Mouse (Mus musculus): ENCODE results near the gene Anks1.

The Anks1 gene

DNA sequence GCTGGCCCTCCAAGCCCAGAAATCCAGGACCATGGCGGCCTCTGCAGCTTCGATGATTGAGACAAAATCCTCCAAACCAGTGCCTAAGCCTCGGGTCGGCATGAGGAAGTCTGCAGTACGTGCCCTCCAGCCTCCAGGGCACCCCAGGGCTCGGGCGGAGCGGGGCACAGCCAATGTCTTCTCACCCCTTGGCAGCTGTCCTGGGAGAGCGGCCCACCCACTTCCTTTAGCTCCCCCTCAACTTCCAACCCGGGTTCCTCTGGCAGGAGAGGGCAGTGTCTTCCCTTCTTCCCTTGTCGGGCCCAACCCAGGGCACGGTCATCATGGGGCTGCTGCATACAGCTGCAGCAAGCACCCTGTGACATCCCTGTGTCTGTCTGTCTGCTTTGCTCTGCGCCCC lies 149.2 kb downstream of the Anks1 start:
- DNase-seq (ENCODE audit: low read depth), result no peak

DNA sequence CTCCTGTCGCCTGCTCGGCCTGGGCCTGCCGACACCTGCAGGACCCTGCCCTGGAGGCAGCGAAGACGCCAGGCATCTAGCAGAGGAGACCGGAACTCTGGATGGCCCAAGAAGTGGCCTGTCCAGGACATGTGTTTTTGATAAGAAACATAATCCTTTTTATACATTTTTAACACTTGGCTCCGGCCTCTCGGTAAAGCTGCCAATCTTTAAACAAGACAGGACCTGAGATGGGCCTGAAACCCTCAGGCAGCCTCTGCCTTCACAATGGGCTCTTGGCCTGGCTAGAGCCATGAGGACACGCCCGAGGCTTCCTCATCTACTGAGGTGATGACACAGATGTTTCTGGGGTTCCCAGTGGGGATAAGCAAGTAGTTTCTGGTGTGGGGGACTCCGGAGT lies 151.6 kb downstream of the Anks1 start:
- DNase-seq (ENCODE audit: low read depth), result no peak

DNA sequence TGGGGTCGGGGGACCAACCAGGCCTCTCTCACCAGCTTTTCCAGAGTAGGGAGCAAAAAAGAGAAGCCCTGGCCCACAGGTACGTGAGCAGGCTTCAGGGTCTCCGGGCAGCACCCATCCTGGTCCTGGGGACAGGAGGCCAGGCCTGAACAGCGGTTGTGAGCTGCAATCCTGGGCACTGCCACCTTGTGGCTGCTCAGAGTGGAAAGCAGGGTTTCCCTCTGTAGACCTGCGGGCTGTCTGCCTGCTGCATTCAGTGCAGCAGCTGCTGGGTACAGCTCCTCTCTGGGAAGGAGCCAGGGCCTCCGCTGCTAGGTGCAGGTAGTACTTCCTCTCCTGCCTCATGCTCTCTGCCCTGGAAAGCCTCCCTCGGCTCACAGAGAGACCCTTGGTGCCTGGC lies 152.4 kb downstream of the Anks1 start:
- DNase-seq (ENCODE audit: low read depth), result no peak

DNA sequence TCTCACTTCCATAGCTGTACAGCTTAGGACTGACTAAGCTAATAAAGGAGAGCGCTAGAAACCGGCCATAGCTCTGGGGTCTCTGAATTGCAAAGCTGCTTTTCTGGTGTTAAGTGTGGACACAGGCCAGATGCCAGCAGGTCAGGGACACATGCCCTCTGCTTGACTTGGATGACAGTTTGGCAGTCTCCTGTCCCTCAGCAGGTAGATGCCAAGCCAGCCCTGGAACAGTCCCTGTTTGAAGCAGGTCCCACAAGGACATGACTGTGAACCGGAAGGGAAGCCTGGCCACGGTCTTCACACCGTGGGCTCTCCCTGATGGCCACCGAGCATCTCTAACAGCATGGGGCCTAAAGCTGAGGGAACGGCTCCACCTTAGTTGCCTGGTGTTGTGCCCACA lies 153.6 kb downstream of the Anks1 start:
- no peak for DNase-seq (ENCODE audit: low read depth)

DNA sequence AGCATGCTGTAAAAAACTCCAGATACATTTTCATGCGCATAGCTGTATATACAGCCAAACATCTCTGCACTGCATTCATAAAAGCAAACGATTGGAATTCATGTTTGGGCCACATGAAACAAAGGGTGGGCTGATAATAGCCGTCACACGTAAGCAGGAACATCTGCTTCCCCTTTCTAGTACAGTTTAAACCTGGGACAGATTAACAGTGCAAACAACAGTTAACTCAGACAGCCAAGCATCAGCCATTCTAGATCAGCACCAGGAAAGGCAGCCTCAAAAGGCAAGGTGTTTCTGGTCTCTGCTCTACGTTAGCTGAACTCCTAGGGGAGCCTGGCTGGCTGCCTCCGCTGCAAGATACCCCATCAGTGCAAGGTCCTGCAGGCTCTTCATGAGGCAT lies 154.1 kb downstream of the Anks1 start:
- DNase-seq (ENCODE audit: low read depth), result no peak

DNA sequence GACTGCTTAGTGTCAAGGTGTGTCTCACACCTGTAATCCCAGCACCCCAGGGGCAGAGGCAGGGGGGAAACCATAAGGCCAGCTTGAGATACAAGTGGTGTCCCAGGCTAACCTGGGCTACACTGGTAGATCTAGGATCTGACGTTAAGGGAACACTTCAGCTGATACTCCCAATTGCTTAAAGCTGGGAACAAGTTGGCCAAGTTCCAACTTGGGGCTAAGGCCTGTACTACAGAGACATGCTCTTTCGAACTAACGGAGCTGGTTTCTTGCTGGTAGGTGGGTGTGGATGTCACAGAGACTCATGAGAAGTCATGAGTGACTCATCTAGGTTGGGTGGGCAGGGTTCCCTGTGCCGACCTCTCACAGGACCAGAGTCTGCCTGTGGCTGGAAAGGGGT lies 158.2 kb downstream of the Anks1 start:
- DNase-seq (ENCODE audit: low read depth), result no peak

DNA sequence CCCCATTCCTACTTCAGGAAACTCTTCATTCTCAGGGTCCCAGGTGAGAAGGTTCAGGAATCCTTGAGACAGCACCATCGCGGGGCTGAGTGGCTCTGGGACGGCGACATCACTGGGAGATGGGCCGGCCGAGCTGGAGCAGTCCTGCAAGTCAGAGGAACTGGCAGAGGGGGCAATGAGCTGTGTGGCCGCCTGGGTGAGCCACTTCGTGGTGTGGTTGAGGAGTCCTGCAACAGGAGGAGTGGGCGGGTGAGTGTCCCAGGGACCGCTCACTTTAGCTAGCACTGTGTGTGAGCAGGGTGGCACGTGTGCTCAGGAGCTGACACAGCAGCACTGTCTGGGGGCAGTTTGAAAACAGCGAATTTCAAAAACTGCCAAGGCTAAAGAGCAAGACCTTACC lies 160.3 kb downstream of the Anks1 start:
- no peak for DNase-seq (ENCODE audit: low read depth)

DNA sequence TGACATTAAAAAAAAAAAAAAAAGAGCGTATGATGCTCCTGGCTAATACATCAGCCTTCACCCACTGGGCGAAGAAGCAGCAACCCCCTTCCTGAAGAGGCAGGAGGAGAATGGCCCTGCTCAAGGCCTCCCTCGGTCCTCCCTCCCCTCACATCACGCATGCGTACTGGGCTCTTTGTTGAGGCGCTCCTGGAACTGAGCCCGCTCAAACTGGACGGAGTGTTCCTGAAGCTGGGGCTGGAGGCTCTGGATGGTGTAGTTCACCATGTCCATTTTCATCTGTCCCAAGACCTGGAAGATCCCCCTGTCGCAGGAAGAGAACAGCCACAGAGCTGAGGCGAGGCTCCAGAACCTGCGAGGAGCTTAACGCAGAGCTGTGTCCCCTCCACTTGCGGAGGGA lies 161.2 kb downstream of the Anks1 start:
- DNase-seq (ENCODE audit: low read depth), result no peak

DNA sequence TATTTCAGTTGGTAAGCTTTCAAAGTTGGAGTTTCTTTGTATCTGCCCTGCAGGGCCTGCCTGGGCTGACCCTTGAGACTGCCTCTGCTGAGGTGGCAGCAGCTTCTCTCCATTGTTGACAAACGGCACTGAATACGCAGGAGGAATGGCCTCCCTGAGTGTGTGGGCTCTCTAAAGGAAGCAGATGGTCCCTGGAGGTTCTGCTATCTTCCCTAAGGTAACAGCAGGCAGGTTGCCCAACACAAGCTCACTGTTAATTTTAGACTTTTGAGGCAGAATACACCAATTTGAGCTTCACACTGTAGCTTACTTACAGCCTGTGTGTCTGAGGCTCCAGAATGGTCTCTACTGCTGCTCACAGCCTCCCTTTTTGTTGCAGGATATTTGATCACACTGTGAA lies 163.6 kb downstream of the Anks1 start:
- DNase-seq (ENCODE audit: low read depth), result no peak

DNA sequence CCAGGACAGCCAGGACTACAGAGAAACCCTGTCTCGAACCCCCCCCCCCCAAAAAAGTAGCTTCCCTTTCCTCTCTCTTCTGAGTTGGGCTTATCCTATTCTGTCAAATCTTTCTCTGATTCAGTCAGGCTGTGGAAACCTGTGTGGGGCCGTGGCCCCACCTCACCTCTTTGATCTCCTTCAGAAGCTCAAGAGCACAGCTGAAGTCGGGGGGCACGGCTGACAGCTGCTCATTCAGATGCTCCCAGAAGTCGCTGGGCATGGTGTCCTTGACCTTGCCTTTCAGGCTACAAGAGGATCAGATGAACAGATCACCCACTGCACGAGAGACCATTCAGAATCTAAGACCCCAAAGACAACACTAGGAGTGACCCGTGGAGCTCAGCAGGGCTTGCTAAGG lies 165.4 kb downstream of the Anks1 start:
- DNase-seq (ENCODE audit: low read depth), result no peak

DNA sequence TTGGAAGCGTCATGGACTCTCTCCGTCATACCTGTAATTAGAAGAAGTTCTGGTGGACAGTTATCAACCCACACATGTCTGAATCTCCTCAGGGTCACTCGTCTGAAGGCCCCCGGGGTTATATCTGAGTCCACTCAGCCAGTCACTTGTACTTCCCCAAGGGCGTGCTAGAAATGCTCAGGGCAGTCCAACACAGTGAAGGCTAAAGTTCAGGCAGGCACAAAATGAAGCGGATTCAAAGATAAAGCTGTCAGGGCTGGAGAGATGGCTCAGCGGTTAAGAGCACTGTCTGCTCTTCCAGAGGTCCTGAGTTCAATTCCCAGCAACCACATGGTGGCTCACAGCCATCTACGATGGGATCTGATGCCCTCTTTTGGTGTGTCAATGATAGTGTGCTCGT lies 168.9 kb downstream of the Anks1 start:
- no peak for DNase-seq (ENCODE audit: low read depth)

DNA sequence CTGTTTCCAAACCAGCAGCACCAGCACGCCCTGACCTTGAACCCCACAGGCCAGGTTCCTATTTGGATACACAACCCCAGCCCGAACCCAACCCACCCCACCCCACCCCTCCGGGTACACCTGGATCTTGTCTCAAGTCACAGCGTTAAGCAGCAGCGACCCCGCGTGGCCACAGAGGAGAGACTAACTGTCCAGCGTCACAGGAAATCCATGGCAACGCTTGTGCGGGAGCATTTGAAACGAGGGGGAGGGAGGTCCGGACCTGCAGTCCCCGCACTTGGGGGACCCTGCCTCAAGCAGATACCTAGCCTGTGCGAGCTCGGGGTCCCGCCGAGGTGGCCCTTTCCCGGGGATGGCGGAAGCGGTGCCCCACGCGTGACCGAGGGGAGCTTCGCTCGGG lies 170.5 kb downstream of the Anks1 start:
- DNase-seq (ENCODE audit: low read depth), result peak; percentile 93

DNA sequence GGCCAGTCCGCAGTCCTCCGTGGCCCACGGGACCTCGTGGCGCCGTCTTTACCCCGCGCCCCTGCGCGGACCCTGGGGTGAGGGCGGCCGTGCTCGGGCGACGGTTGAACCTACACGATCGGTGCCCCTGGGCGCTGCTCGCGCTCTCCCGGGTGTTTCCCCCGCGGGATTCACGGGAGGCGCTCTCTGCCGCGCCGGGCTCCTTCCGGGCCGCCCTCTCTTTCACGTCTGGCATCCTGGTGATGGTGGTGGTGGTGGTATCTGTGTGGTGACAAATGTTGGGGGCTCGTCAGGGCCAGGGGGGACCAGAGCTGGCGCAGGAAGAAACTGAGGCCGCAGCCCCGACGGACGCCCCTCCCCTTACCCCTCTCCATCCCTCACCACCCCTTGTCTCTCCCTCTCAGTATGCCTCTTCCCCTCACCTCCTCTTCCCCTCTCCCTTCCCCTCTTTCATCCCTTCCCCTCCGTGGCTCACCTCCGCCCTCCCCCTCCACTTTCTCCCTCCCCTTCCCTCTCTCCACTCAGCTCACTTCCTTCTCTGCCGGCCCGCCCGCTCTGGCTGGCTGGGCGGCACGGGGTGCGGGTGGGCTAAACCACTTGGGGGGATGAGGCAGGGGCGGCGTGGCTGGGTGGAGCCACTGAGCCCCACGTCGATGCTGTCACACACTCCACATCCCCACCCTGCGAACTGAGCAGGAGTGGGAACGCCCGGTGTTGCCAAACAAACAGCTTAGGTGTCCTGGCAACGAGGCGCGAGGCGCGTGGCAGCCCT lies 171.1 kb downstream of the Anks1 start, which contains the start of gene Tcp11:
Tcp11 (minus strand) TSS at position 595 of the 772 bp plus-strand sequence.
- peak; percentile 72 for DNase-seq (ENCODE audit: low read depth)

DNA sequence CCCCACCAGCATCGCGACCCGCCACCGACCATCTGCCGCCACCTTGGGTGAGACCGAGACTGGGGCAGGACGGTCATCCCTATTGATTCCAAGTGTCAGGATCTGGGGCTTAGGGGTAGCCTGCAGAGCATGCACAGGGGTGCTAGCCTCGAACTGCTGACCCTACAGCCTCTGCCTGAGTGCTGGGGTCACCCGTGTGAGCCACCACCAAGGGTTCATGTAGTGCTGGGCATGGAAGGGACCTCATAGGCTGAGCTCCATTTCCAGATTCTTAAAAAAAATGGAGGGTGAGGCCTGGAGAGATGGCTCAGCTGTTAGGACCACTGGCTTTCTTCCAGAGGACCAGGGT lies 171.7 kb downstream of the Anks1 start:
- no peak for DNase-seq (ENCODE audit: low read depth)

DNA sequence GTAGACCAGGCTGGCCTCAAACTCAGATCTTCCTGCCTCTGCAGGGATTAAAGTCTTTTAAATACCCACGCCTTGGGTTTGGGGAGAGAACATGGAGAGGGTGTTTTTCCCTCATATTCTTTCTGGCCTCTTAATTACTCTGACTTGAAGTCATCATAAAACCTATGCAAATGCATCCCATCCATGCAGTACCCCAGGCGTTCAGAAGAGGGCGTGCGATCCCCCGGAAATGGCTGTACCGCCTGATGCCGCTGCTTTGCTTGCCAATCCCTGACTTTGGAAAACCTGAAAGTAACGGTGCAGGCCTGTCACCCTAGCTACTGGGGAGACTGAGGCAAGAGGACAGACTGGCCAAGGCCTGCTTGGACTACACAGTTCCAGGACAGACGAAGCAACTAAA lies 172.3 kb downstream of the Anks1 start:
- DNase-seq (ENCODE audit: low read depth), result no peak

DNA sequence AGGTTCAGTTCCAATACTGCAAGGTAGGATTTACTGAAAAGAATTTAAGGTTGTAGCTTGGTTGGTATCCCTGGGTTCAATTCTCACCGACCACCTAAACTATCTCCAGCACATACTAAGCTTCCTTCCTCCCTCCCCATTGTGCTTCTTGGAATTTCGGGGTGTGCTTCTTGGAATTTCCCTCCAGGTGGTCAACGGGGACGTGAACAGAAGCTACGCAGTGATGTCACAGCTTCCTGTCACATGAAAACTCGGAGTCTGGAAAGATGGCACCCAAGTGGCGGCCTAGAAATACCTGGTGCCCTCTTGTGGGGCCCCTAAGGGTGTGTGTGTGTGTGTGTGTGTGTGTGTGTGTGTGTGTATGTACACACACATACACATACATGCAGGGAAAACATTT lies 172.8 kb downstream of the Anks1 start:
- DNase-seq (ENCODE audit: low read depth), result no peak

DNA sequence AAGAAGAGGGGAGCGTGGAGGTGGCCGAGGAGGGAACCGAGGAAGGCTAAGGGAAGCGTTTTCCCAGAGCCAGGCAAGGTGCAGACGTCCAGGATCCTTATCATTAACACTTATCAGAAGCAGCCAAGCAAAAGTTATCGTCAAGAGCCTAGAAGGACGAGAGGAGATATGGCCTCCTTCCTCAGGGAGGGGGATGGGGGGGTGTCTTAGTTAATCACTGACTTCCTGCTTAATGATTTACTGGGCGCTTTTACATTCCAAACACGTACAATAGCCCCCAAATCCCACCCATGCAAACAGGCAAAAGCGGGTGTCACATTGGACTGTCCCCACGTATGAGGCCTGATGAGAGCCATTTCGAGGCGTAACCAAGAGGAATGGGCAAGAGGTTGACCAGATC lies 173.8 kb downstream of the Anks1 start:
- no peak for DNase-seq (ENCODE audit: low read depth)

DNA sequence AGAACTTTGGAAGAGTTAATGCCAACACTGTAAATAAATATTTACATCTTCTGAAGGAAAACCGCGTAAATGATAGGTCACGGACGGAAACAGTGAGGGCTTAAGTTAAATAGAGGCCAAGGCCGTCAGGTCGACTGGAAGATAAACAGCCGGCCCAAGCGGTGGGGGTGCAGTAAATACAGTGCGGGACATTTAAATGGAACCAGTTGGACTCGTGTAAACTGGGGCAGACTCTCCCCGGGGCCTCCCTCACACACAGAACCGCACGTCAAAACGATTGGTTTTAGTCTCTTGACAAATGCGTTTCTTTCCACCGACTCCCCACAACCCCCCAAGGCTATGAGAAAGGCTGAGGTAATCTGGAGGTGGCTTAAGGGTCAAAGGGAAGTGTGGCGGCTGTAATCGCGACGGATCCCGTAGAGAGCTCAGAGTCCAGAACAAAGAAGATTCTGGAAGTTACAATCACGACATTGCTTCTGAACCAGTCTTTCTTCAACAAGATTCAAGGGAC lies 175.3 kb downstream of the Anks1 start:
- no peak for DNase-seq (ENCODE audit: low read depth)

DNA sequence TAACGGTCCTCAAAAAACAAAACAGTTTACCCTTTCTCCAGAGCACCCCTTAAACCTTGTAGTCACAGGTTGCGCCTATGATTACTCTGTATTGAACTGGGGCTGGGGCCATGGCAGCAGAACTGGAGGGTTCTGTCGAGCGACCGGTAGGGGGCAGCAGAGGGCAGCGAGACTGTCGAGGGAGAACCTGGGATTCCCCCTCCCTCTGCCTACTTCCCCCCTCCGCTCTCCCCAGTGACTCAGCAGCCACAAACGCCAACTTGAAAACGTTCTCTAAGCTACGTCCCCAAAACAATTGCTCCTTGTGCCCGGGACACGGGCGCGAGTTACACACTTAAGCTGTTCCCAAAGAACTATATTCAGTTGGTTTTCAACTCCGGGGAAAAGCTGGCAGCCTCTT lies 175.9 kb downstream of the Anks1 start:
- DNase-seq (ENCODE audit: low read depth), result peak; percentile 89

DNA sequence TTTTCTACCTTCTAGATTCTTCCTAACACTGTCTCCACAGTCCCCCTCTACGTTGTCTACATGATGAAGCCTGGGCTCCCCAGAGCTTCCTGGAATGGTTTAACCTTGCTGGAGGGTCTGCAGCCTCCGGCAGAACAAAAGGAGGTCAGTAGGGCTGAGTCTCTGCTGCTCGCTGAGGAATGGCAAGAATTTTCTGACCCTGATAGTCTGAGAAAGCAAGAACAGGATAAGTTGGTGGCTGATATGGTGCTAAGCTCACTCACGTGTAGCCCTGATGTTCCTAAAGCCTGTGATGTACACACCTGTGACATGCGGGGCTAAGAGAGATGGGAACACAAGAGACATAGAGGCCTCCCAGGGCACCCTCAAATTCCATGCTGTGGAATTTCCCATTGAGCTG lies 178.3 kb downstream of the Anks1 start:
- DNase-seq (ENCODE audit: low read depth), result no peak

DNA sequence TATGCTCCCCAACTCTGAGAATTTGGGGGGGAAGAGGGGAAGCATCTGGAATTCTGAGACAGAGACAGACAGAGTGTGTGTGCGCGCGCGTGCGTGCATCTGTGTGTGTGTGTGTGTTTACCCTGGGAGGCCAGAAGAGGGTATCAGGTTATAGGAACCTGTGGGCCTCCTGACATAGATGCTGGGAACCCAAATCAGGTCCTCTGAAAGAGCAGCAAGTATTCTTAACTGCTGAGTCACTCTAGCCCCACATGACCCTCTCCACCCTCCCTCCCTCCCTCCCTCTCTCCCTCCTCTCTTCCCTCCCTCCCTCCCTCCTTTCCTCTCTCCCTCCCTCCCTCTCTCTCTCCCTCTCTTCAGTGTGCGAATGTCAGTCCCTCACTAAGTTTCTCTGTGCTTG lies 179.6 kb downstream of the Anks1 start:
- no peak for DNase-seq (ENCODE audit: low read depth)

DNA sequence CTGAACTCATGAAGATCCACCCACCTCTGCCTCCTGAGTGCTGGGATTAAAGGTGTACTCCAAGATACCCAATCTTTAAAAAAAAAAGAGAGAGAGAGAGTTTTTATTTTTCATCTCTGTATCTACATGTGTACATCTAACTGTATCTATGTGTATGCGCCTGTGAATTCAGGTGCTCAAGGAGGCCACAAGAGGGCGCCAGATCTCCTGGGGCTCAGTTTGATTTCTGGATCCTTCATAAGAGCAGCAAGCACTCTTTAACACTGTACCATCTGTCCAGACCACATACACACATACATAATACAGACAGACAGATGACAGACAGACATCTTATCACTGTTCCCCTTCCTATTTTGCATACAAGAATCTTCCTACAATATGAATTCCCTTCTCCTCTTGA lies 183.2 kb downstream of the Anks1 start:
- no peak for DNase-seq (ENCODE audit: low read depth)

DNA sequence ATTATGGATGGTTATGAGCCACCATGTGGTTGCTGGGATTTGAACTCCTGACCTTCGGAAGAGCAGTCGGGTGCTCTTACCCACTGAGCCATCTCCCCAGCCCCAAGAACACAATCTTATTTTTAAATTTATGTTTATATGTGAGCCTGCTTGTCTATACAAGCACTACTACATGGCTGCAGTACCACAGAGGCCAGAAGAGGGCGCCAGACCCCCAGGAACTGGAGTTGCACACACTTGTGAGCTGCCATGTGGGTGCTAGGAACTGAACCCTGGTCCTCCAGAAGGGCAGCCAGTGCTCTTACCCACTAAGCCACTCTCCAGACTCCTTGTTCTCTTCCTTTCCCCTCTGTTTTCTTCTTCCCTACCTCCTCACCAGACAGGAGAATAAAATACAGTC lies 184.7 kb downstream of the Anks1 start:
- no peak for DNase-seq (ENCODE audit: low read depth)

DNA sequence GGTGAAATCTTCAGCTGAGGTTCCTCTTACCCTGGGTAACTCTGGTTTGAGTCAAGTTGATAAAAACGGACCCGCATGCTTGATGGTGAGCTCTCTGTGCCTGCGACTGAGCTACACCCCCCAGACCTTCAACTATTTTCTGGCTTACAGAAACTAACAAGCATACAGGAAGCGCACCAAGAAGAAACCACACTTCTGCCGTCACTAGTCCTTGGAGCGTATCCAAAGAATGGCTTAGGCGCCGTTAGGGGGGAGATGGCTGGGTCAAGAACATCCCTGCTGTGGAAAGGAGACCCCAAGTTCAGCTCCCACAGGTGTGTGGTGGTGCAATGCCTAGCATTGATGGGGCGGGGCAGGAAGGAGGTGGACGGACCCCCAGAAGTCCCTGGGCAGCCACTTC lies 187.3 kb downstream of the Anks1 start:
- no peak for DNase-seq (ENCODE audit: low read depth)

All from c-Kit-positive CD71-negative TER-119-negative erythroid progenitor cells, embryonic 14.5 days (primary cell).